Mouse (Mus musculus) olfactory bulb, adult 2 months (tissue): ENCODE measurements around the gene Bco2.

ENCODE experiments used
- CTCF ChIP-seq: fragments of 200-500 bp; IDR thresholded peaks from 2 replicates; pipeline ENCODE4 v1.5.1; 2012; ENCODE audit warnings: low read depth, mild to moderate bottlenecking, low read length, moderate library complexity; ENCODE audit not compliant: insufficient read depth
- POLR2A ChIP-seq: fragments of 200-500 bp; IDR thresholded peaks from 2 replicates; pipeline ENCODE4 v1.6.1; 2012; ENCODE audit warnings: mild to moderate bottlenecking, low read depth, low read length, moderate library complexity; ENCODE audit not compliant: insufficient read depth

DNA sequence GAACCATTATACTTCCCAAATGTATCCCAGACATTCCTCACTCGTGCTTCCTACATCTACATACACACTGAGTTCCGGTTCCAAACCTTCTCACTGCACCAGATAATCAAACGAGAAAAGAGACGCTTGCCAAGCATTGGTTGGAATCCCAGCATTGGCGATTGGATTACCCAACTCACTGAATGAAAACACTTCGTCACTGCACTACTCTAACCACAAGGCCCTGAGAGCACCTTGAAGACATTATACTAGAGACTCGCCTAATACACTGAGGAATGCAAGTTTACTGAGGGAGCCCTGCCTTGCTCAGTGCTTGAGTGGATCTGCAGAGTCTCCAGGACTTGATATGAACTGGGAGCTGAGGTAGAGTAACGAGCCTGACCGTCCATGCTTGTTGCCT, 12.6 kb downstream of the Bco2 start:
- TF ChIP-seq POLR2A (no peak), CTCF (no peak)
